Mouse (Mus musculus): ENCODE data around the gene CN725425.

GRCm38 (mm10) chr15:91200833-91201232, 1.5 kb downstream of the CN725425 start:
- no peak for TF ChIP-seq CTCF (IDR thresholded peaks at IDR 0.05; ENCODE audit: low read depth)
- no peak for TF ChIP-seq EP300 (IDR thresholded peaks at IDR 0.05; ENCODE audit: low read depth)

All from liver, postnatal 0 days (tissue).